Mouse (Mus musculus) lung, postnatal 14 days (tissue): ENCODE results near the gene Mast3.
A peak's percentile ranks its signal among the peaks of the same experiment; 100 is the strongest.

ENCODE experiments used
- DNase-seq: peaks from one replicate; pipeline ENCODE4 v3.0.0; 2021

The Mast3 gene

DNA sequence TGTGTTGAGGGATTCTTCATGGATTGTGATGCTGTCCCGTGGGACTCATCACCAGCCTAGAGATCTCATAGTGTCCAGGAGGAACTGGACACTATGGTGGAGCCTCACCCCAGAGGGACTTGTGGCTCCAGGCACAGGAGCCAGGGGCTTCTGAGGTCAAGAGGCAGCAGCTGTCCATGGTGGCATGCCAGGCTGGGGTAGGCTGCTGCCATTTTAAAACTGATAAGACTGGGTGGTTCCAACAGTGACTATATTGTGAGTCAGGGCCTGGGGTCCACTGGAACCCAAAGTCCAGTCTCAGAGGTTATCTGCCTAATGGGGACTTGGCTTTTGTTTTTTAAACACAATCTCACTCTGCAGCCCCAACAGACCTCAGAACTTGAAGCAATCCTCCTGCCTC lies 3.0 kb downstream of the Mast3 start:
- DNase-seq, result no peak

DNA sequence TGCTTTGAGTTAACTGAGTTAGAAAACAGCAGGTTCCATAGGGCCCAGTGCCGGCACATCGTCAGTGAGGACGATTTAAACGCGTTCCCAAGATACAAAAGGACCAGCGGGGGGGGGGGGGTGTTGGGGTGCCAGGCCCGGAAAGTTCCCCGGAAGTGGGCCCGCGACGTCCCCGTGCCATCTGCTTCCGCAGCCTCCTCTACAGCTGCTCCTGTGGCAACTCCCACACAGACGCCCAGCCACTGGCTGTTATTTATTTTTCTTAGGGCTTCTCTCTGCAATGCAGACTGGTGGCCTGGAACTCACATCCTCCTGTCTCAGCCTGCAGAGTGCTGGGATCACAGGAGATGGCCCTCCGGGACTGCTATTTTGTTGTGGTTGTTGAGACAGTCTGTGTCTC lies 3.7 kb downstream of the Mast3 start:
- DNase-seq, result no peak

DNA sequence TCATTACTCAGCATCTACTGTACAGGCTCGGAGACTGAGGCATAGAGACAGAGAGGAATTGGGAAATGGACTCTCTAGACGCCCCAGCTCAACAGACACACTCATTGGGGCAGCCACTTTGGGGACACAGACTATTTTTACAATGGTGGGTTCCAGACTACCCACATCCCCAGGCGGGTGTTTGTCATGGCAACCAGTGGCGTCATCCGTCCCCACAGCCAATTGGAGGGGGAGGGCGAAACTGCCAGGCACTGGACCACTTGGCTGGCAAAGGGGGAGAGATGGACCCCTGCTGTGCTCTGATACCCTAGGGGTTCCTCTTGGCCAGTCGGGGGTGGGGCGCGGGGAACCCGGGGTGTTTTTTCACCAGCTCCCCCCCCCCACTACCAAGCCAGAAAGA lies 4.2 kb downstream of the Mast3 start:
- no peak for DNase-seq

DNA sequence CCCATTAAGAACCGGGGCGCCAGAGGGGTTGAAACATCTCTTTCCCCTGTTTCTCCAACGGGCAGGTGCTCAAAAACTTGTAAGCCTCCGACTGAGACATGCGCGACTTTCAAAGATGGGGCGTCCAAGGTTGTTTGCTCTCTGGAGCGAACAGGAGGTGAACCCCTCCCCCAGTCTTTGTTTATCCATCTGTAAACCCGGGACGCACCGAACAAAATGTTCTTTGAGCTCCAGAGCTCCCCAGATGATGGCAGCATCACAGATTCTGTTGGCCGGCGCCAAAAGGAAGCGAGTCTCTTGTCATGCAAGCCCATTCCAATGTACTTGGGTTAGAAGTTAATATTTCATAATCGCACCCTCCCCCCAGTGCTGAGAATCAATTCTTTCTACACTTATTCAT lies 6.6 kb downstream of the Mast3 start:
- peak; percentile 61 for DNase-seq

DNA sequence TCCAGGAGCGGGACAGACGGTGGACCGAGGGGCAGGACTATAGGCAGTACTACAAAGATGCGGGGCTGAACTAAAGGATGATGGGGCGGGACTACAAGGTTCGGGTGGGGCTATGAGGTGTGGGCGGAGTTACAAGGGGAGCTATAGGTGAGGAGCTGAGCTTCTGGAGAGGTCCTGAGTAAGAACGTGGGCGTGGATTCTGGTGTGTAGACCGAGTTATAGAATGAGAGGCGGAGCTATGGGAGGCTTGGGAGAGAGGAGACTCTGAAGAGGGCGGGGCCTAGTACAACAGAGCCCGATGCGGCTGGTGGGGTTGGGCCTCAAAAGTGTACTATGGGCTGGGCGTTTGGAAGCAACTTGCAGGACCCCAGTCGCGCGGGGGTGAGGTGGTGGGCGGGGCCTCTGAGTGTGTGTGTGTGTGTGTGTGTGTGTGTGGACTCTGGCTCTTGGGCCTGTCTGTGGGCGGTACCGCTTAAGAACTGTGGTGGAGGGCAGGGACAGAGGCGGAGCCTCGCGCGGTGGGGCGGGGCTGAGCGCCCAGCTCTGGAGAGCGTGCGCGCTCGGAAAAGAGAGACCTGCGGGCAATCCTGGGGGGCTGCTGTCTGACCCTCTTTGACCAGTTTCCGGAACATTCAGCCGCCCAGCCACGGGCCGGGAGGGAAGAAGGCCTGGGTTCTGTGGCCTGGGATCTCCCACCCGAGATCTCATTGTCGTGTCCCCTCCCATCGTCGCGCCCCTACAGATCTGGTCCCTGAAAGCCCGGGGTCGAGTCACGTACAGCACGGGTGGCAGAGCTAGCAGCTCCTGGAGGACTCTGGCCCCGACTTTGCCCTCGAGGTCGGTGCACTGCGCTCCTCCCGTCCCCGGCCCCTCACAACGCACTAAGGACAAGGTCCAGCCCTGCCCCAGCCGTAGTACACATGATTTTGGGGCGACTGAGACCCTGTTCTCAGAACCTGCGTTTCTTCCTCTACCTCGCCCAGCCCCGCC lies 7.5 kb downstream of the Mast3 start:
- peak; percentile 87 for DNase-seq

DNA sequence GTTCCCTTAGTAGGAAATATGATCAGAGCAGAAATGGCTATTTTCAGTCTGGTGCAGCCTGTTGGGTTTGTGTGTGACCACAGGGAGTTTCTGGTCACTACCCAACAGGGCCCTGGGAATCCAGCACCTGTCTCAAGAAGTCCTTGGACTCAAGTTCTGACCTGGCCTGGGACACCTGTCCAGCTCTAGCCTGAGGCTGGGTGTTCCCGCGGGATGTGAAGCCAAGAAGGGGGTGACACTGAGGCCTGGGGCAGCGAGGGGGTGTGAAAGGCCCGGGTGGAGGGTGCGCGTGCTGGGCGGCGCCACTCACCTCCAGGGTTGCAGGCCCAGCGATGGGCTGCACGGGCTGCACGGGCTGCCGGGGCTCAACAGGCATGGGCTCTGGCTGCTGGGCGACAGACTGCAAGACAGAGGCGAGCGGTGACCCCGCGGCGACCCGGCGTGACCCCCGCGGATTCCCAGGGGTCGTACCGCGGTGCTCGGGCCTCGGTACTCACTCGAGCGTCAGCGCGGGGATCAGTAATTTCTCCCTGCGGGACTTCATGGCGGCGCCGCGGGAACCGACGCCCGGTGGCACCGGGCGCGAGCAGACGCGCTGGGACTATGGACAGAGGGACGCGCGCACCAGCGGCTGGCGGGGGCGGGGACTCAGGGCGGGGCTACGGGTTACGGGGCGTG lies 8.3 kb downstream of the Mast3 start:
- DNase-seq, result no peak

DNA sequence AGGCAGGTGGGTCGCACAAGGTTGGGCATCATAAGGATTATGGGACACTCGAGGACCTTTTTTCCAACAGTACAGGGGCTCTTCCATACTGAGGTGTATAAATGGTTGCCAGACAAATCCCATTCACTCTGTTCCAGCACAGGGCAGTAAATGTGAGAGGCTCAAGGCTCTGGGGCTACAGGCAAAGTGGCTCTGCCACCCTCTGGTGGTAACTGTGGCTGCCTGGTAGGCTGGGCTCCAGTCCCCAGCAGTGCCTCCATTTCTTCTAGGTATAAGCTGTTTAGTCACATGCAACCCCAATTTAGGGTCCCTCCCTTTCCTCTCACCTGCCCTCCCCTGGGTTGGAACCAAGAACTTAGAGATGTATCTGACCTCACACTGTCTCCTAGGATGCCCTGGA lies 9.5 kb downstream of the Mast3 start:
- no peak for DNase-seq

DNA sequence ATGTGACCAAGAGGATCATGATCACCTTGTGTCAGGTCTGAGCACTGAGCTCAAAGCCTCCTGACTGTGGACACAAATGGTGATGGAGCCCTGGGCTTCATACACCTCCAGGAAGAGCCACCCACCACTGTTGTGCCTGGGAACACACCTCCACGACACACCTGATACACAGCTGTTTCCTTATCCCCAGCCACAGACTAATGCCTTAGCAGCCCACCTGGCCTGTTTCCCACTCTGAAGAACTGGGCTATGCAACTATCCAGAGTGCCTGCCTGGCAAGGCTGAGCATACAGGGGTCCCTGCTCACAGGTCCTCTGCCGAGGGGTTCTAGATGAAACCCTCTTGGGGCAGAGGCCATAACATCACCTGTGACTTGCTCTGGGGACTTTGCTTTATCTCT lies 10.6 kb downstream of the Mast3 start:
- DNase-seq, result no peak

DNA sequence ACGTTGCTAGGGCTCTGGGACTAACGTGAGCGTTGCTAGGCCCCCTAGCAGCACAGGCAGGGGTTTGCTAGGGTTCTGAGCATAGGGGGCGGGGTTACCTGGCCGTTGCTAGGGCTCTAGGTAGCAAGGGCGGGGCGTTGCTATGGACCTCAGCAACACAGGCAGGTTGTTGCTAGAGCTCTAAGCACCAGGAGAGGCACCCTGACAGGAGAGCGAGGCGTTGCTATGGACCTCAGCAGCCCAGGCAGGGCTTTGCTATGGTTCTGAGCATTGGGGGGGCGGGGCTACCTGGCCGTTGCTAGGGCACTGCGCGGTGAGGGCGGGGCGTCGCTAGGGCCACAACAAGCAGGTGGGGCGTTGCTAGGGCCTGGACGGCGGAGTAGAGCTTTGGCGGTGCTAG lies 12.2 kb downstream of the Mast3 start:
- peak; percentile 78 for DNase-seq

DNA sequence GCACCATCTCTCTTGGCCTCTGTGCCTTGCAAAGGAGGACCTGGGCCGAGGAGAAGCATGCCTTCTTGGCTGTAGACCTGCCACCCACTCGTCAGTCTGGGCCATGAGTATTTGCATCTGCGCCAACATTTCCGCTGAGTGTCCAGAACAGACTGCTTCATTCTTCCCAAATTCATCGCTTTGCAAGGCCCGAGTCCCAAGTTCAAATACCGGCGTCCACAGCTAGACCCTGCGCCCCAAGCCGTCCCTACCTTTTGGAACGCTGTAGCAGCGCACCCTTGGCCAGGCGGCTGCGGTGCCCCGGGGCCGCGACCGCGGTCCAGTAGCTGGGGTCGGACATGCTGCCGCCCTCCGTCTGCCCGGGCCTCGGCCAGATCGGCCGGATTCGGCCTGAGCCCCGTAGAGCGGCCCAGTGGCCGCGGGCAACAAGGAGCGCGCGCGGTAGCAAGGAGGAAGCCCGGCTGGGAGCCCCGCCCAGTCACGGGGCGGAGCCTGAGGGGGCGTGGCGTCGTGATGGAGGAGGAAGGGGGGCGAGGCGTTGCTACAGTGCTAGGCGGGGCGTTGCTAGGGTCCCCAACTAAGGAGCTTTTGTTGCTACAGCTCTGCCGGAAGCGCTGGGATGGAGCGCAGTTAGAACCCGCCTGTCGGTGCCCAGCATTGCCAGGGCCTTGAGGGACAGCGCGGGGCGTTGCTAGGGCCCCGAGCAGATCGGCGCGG lies 12.7 kb downstream of the Mast3 start:
- DNase-seq, result peak; percentile 99

DNA sequence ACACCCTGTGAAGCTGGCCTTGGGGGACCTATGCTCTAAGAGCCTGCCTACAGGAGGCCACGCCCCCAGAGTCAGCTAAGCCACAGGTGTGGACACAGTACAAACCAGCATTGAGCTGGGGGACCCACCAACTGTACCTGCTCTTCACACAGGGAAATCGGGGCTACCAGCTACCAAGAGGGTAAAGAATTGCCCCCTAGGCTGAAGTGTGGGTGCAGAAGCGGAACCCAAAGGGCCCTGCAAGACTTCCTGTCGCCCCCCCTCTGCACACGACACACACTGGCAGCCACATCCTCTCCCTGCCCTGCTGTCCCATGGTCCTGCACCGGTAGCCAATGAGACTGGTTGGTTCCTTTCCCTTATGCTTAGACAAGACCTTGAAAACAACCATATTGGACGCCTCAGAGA lies 13.6 kb downstream of the Mast3 start:
- DNase-seq, result no peak

DNA sequence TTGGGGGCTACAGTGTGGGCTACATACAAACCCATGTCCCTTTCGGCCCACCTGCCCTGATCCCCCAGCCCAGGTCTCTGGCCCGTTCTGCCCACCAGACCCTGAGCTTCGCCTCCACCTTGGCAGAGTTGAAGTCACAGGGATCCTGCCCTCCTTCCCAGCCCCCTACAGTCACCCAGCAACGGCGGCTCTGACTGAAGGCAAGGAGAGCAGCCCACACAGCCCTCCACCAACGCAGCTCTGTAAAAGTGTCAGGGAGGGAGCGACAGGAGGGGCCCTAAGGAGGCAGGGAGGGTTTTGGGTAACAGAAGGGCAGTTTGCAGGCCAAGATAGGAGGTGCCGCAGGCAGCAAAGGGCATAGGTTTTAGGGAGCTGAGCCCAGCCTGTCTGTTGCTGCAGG lies 14.0 kb downstream of the Mast3 start:
- no peak for DNase-seq

DNA sequence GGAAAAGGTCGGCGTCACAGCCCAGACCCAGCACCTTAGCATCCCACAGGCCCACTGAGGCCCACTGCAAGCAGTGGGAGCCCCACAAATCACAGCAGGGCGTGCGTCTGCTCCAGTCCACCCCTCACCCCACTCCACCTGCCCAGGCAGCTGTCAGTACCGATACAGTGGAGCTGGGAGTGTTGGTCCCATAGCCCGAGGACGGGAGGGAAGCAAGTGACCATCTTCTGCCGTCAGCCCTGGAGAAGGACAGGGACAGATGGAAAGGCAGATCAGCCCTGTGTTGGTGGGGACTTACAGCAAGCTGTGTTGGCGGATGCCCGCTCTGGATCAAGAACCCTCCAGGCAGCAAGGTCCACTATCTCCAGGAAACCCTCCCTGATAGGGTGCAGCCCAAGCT lies 15.8 kb downstream of the Mast3 start:
- DNase-seq, result no peak

DNA sequence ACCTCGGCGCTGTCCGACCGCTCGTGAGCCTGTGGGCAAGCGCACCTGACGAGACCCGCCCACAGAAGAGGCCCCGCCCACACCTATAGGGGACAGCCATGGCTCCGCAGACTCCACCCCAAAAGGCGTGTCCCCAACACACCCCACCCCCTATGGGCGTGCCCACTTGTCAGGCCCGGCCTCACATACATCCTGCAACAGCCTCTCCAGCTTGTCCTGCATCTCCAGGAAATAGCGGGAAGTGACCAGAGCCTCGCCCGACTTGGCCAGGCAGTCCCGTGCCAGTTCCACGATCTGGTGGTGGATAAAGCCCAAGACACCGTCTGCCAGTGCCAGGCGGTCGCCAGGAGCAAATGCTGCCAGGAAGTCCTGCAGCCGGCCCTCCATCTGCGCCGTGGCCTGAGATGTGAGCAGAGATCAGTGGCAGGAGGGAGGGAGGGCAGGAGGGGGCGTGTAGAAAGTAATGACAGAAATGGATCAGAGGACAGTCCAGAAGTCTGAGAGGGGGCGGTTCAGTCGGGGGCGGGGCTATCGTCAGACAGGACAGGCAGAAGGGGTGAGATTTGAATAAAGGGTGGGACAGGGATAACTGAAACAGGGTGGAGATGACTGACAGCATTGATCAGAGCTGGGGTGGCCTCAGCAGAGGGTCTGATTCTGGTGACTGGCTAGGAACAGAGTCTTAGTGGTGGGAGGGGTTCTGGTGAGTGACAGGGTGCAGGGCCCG lies 16.8 kb downstream of the Mast3 start:
- peak; percentile 52 for DNase-seq

DNA sequence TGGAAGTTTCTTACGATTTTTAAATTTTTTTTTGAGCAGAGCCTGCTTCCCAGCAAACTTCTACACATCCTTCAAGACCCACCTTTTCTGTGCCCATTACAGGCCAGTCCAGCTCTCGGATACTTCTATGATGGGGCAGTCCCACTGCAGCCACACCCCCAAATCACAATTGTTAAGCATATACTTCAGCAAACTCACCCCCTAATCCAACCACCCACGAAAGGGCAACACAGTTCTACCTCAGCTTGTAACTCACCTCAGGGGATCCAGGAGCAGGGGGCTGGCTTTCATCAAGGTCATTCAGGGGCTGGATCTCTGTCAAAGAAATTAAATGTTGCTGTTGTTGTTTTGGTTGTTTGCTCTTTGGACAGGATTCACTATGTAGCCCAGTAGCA lies 17.8 kb downstream of the Mast3 start:
- no peak for DNase-seq

DNA sequence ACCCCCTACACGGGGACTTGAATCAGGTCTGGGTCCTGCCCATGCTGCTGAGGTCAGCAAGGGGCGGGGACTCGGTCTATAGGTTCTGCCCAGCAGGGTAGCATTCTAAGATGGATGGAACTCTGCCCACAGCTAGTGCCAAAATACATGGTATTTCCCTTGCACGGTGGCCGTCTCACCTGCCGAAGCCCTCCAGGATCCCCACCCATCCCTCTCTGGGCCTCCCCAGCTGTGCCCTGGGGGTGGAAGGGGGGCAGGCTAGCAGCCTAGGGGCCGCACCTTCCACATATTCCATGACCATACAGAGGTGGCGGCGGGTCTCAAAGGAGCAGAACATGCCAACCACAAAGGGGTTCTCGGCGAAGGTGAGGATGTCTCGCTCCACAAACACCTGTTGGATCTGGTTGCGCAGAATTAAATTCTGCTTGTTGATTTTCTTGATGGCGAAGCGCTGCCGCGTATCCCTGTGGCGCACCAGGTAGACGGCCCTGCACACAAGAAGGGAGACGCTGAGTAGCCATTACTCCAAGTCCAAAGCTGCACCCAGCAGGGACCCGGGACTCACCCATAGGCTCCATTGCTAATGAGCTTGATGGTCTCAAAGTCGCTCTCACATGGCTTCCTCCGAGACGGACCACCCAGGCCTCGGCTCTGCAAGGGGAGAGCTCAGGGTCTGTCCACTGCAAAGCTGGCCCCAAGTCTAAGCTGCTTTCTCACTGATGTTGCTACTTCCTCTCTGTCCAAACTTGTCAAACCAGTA lies 18.4 kb downstream of the Mast3 start:
- no peak for DNase-seq

DNA sequence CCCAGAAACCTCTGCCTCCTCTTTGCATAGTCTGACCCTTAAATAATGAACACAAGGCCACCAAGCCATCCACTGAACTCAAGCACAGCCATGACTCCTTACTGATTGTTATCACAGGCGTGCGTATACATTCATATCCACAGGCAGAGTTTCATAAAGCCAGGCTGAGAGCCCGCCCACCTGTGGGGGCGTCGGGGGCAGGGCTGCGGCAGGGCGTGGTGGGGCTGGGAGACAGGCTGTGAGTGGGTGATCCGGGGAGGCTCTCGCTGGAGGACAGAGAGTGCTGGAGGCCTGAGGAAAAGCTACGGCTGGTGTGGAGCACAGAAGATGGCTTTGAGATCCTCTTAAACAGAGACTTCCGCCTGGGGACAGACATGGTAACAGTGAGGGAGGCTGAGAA lies 24.8 kb downstream of the Mast3 start:
- no peak for DNase-seq

DNA sequence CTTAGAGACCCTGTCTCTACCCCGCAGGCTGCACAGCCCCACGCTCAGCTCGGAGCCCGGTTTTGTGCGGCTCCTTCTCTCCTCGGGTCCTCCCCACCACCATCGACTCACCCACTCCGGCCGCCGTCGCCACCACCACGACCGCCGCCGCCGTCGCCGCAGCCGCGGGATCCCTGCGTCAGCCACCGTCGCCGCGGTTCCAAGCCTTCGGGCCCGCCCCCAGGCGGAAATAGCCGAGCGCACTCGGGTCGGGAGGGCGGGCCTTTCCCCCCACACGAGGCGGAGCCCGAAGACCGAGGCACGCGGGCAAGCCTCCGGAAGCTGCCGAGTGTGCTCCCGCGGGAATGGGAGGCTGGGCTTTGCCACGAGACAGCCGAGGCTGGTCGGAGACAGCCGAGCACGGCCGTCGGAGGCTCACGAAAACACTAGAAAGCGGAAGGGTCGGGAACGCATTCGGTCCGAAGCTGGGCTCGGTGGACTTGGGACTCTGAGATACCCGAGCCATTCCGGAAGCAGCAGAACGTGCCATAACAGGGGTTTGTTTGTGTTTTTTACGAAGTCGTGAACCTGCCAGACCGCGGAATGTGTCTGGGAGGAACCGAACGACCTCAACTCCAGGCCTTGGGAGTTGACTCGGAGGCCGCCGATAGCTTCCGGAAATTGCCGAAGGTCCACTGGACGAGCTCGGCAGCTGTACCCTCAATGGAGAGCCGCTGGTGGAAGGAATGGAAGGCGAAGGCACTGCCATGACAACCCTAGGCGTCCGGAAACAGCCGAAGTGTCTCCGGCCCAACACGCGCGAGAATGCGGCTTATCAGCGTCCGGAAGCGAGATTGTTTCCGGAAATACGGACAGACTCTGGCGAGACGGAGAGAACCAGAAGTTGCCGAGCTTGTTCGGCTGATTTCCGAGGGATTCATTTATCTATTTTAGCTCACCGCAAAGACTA lies 28.1 kb downstream of the Mast3 start, which contains the start of gene Pik3r2:
TSS of gene Pik3r2 (minus strand) at position 218 of the 949 bp plus-strand sequence.
- DNase-seq, result peak; percentile 98

DNA sequence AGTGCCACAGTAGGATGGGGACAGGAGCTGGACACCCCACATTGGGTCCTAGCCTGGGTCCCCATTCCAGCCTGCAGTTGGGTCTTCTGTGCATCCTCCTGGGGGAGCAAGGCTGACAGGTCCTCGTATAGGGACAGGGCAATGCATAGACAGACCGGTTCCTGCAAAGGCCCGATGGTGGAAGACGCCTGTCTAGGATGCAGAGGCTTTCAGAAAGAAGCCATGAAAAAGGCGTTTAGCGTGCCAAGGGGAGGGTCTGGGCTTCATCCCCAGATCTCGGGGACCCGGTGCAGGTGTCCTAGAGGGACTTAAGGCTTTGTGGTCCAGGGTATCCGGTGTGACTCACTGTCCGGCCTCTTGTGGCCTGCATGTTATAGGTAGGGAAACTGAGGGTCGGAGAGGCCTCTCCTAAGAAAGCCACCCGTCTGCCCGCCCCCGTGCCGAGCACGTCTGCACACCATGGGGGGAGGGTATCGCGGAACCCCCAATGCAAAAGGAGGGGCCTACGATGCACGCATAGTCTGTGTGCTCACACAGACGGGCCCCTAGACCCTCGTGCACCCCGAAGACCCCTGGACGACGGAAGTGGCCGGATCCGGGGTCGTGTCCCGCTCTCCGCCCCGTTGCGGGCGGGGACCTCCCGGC lies 28.9 kb downstream of the Mast3 start:
- no peak for DNase-seq

DNA sequence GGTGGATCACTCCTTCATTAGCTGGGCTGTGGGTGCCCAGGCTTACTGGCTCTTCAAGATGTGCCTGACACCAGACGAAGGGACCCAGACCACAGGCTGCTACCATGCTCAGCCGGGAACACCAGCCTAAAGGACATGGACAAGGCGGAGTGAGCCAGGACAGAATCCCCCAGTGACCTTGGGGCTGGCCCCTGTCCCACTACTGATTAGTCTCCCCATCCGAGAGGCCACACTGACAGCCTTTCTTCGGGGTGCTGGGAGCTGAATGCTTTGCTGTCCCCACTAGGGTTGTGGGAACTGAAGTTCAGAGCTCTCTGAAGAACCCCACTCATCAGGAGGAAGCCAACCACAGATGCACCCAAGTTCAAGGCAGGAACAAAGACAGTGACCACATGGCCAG lies 29.6 kb downstream of the Mast3 start:
- DNase-seq, result no peak
